Mouse (Mus musculus): ENCODE measurements around the gene Krt82.

Gene Krt82

DNA sequence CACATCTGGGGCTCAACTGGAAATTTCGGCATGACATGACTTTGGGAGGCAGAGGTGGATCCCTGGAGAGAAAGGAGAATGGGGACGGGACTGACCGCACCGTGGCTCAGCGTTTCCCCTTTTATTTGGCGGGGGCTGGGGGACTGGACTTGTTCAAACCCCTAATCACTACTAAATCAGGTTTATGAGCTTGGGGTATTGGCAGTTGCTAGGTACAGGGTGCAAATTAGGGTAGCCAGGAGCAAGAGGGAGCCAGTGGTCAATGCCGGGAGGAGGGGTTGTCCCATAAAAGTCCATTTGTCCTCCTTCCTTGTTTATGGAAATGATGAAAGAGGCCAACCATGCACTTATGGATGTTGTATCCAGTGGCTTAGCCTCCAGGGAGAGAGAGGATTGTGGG is at the start of gene Krt82:
Gene Krt82 (minus strand): TSS at position 101 of the 400 bp plus-strand sequence.
- in situ Hi-C loops (cut with MboI, MseI), result no loop called here

- in situ Hi-C loops (cut with MboI, MseI), result no loop called here
These were observed 48.7 kb upstream of the Krt82 start for GRCm38 (mm10) chr15:101599123-101599522.

DNA sequence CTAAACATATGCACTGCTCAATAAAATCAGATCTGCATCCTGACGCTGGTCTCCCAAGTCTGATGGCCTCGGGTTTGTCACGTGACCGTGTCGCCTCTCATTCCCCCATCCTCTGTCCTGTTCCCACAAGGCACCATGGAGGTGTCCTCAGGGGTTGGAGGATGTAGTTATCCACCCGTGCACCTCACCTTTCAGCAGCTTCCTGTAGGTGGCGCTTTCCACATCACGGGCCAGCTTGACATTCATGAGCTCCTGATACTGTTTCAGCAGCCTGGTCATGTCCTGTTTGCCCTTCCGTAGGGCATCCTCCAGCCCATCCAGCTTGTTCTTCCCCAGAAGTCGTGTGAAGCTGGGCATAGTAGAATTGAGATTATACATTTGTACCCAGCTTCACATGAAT is 37.7 kb upstream of the Krt82 start:
- in situ Hi-C loops (cut with MboI, MseI), result no loop called here

GRCm38 (mm10) chr15:101584456-101584855 is 34.0 kb upstream of the Krt82 start:
- in situ Hi-C loops (cut with MboI, MseI), result no loop called here

- in situ Hi-C loops (cut with MboI, MseI), result no loop called here
These were observed 32.9 kb upstream of the Krt82 start for GRCm38 (mm10) chr15:101583211-101583965.

GRCm38 (mm10) chr15:101581701-101582100 is 31.2 kb upstream of the Krt82 start:
- in situ Hi-C loops (cut with MboI, MseI), result no loop called here

DNA sequence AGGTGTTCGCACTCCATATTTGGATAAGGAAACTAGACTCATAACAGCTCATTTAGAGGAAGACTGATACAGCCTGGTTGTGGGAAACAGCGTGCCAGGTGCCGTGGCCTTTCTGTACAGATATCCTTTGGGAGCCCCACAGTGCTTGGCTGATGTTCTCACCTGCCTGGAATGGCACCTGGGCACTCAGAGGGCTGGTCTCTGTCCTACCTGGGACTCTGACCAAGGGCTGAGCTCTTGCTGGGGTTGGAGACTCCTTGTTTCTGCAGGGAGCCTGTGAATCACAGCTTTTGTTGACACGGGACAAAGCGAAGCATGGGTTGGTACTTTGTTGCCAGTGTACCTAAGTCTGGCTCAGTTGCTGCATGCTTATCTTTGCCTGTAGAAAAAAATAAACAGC is 25.0 kb upstream of the Krt82 start:
- in situ Hi-C loops (cut with MboI, MseI), result no loop called here

DNA sequence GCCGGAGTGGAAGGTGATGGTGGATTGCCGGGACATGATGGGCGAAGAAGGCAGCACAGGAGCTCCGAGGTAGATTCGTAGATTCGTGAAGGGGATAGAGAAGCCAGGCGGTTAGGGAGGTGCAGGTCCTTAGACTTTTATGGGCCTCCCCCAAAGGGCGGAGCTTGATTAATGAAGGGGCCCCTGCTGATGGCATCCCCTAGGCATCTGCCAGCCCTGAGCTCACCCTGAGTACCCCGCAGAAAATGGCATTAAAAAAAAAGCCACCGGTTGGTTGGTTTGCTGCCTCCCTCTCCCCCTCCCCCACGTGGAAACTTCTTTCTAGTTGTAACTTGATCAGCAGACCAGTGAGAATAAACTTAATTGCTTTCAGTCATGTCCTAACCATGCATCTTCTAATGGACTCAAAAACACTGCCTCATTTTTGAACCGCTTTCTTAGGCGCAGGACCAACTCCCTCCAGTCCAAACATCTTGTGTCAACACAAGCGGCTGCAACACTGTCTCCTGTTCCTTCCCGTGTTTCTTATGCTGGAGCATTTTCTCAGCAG is 23.4 kb upstream of the Krt82 start, which contains the start of gene Krt75:
Gene Krt75 (minus strand): TSS at position 109 of the 550 bp plus-strand sequence.
- in situ Hi-C loops (cut with MboI, MseI), result no loop called here

DNA sequence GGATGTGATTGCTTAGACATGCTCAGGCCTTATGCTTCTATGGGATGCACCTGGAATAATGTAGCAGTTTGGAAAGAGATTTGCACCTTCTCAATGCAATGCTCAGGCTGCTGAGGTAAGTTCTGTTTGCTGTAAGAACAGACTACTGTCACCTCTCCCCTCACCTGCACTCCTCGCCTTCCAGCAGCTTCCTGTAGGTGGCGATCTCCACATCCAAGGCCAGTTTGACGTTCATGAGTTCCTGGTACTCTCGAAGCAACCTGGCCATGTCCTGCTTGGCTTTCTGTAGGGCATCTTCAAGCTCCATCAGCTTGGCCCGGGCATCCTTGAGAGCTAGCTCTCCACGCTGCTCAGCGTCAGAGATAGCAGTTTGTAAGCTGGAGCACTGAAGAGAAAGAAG is 17.3 kb upstream of the Krt82 start:
- in situ Hi-C loops (cut with MboI, MseI), result no loop called here

DNA sequence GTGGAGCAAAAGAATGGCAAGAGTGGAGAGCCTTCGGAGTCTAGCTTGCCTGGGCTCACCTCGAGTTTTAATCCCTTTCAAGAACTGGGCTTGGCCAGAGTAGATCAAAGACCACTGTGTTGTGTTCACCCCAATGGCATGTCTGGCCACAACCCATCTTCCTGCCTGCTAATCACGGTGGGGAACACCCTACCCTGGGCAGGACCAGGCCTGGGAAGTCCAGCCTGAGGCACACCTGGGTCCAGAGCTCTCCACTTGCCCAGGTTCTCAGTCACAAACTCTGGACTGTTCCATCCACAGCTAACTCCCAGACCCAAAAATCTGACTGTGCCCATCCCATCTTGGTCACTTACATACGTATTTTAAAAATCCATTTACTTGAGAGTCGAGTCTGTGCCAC is 12.4 kb upstream of the Krt82 start, which contains the start of gene Krt90:
Gene Krt90 (minus strand): TSS at position 101 of the 400 bp plus-strand sequence.
- in situ Hi-C loops (cut with MboI, MseI), result no loop called here

- in situ Hi-C loops (cut with MboI, MseI), result no loop called here
These were observed 7.7 kb upstream of the Krt82 start for GRCm38 (mm10) chr15:101558034-101558646.

DNA sequence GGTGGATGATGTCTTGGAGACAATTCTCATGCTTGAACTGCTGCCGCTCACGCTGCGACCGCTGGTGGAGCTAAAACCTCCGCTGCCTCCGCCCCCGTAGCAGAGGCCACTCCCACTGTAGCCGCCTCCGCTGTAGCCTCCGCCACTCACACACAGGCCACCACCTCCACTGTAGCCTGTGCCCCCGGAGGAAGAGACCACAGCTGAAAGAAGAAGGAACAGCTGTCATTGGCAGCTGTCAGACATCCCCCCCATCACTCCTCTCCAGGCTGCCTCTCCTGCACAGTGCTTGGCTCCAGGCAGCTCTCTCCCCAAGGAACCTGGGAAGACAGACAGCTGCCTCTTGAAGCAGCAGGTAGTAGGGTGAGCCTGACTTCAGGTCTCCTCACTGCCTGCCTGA is 2.7 kb upstream of the Krt82 start:
- in situ Hi-C loops (cut with MboI, MseI), result no loop called here

DNA sequence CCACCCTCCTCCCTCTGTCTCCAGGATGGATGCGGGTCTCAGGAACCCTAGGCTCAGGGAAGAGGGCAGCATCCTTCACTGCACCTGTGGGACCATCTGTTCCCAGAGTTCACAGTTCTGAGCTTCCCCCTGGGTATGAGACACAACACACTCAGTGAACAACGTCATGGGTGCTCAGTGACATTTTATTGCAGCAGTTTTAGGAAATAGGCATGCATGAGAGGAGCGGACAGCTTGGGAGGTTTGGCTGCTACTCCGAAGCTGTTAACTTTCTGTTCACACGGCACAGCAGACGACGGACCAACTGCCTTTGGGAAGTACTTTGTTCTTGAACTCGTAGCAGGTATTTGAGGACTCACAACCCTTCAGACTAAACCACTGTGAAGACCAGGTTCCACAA is 1.7 kb upstream of the Krt82 start:
- in situ Hi-C loops (cut with MboI, MseI), result no loop called here

DNA sequence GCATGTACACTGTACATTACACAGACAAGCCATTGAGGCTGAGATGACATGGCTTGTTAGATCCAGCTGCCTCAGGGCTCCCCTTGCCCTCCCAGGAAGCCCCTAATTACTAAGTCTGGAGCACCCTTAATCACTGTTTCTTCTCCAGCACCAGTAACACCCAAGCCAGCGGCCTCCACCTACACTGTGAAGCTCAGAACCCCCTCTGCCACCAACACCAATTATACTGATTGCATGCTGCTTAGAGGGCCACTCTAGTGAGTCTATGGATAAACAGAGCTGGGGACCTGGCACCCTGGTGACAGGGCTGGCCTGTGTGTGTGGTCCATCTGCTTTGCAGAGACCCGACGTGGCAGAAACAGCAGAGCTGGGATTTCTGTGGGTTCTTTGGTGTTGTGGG is 6.0 kb downstream of the Krt82 start:
- in situ Hi-C loops (cut with MboI, MseI), result loop anchor here (10.0 kb wide), 1 partner anchor 510 kb away; no protein-coding TSS in a partner anchor

DNA sequence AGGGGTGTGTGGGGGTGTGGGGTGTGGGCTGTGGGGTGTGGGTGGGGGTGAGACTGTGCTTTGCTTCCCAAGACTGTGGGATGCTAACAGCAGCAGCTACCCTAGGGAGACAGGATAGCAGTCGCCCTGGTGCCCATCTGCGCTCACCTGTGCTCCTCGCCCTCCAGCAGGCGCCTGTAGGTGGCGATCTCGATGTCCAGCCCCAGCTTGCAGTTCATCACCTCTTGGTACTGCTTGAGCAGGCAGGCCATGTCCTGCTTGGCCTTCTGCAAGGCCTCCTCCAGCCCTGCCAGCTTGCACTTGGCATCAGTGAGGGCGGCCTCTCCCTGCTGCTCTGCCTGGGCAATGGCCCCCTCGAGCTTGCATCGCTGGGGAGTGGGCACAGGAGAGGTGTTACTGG is 7.9 kb downstream of the Krt82 start:
- in situ Hi-C loops (cut with MboI, MseI), result loop anchor here (10.0 kb wide), 1 partner anchor 512 kb away; no protein-coding TSS in a partner anchor

- in situ Hi-C loops (cut with MboI, MseI), result no loop called here
These were observed 11.9 kb downstream of the Krt82 start for GRCm38 (mm10) chr15:101538580-101538900.

- in situ Hi-C loops (cut with MboI, MseI), result no loop called here
These were observed 12.4 kb downstream of the Krt82 start for GRCm38 (mm10) chr15:101537864-101538579.

DNA sequence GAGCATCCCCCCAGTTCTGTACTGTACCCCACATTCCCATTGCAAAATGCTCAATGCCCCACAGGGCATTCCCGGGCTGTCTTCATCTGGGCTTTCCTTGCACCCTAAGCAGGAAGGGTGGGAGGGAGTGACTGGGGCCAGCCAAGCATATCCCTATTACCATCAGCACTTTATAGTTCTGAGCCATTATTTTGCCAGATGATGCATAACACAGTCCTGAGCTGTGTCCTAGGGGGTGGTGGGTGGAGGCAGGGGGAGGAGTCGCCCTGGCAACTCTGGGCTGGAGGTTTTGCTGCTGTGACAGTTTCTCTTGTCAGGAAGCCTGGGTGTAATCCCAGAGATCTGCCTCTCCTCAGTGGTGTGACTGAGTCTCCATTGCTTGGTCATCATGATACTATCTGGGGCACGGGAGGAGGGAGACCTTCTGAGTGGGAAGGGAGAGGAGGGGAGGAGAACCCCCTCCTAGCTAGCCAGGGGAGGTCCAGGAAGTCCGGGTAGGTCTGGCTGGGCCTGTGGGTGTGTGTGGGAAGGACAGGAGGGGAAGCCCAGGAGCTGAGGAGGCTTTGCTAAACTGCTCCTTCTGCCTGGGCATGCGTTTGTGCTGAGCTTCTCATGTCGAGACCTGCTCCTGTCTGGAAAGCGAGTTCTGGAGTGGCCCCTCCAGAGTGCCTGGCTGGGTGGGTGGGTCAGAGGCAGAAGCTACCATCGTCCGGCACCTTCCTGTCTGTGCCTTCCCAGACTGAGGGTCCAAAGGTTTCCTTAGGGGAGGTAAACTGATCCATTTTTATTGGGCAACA is 14.2 kb downstream of the Krt82 start:
- in situ Hi-C loops (cut with MboI, MseI), result no loop called here

DNA sequence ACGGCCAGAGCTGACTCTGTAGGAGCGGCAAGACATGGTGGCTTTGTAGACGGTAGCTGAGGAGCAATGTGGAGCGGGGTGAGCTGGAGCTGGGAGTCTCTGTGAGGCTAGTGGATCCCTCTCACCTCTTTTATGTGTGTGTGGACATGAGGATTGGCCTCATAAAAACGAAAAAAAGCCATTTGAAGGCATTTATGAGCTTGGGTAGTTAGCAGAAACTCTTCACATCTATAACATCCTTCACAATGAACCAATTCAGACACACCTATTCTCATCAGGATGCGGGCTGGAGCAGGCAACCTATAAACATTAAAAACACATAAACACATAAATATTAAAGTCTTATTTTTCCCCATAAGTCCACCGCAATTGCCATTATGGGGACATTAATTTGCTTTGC is 17.7 kb downstream of the Krt82 start, which contains the start of gene Krt84:
Gene Krt84 (minus strand): TSS at position 101 of the 400 bp plus-strand sequence.
- in situ Hi-C loops (cut with MboI, MseI), result no loop called here

DNA sequence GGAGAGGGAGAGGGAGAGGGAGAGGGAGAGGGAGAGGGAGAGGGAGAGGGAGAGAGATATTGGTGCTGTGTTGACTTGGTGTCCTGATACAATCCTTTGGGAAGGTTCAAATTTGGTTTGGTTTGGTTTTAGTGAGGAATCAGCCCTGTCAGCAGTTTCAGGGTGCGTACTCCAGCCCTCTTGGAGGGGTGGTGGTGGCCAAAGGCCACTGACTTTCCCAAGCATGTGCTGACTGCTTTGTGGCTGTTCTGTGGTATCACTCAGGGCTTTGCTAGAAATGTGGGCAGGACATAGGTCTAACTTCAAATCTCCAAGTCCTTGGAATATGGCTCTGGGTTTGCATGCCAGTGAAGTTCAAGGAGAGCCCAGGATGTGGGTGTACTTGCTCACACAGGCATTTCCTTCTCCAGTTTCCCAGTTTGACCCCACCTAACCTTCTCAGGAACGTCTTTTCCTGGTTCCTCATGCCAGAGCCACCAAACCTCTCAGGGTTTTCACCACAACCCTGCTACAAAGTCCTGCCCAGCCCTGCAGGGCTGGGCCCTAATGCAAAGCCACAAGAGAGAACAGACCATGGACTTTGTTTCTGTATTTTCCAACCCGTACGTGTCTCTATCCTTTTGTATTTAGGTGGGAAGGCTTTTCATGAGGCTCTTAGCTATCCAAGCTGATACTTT is 27.8 kb downstream of the Krt82 start:
- in situ Hi-C loops (cut with MboI, MseI), result no loop called here

DNA sequence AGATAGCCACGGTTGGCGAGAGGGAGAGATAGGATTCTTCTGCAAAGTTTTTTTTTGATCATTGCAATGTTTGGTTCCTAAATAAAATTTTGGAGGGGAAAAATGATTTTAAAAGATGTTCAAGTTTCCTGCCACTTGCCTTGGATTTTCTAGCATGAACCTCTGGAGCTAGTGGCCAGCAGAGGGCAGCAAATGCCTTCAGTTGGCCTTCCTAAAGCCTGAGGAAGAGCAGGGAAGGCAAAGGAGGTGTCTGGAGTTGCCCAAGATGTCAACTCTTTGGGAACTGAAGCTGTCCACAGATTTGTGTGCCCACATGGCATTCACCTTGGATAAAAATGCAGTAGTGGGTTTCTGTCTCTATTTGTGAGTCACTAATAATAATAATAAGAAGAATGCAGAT is 30.7 kb downstream of the Krt82 start:
- in situ Hi-C loops (cut with MboI, MseI), result loop anchor here (5.0 kb wide), 1 partner anchor 87 kb away; no protein-coding TSS in a partner anchor
